ENCODE assay signal across 19 mouse cellular contexts in genomic region chr9:117388024-117388423, GRCm38 (mm10).
DNase-seq lines count a peak whose midpoint lies in the region; ATAC-seq and TF ChIP-seq lines count a peak whose summit lies in the region.
"Had no signal": no experiment of that assay in that cellular context is flagged by ENCODE, and none has a peak within 500 bp of the region (broad histone marks: within the 10 kb centered on the region; RNA-seq: fewer than 3 reads in every experiment).

No protein-coding gene starts in this region.

- no peak for TF ChIP-seq CTCF in stomach, postnatal 0 days (IDR thresholded peaks at IDR 0.05; ENCODE audit: low read depth)
- TF ChIP-seq CTCF in liver, postnatal 0 days (IDR thresholded peaks at IDR 0.05; ENCODE audit: low read depth): no peak

- no peak overlapping the region for H3K9ac ChIP-seq in kidney, embryonic 16.5 days (replicated peaks; ENCODE audit: low read length)
- no peak overlapping the region for H3K9ac ChIP-seq in stomach, postnatal 0 days (ENCODE audit: low read length)
- no peak overlapping the region for H3K9ac ChIP-seq in liver, postnatal 0 days (replicated peaks)
- H3K9ac ChIP-seq: hindbrain, embryonic 12.5 days; intestine, embryonic 15.5 days; liver, embryonic 14.5 days; neural tube, embryonic 13.5 days had no signal

- no peak overlapping the region for H3K27ac ChIP-seq in kidney, embryonic 16.5 days (ENCODE audit: low read length)
- no peak overlapping the region for H3K27ac ChIP-seq in stomach, postnatal 0 days (replicated peaks)
- H3K27ac ChIP-seq in liver, postnatal 0 days (ENCODE audit: low read depth): no peak overlapping the region
- H3K27ac ChIP-seq: heart, embryonic 10.5 days; hindbrain, embryonic 12.5 days; intestine, embryonic 15.5 days; layer of hippocampus, adult 2 months; liver, embryonic 14.5 days; neural tube, embryonic 13.5 days had no signal

- H3K27me3 ChIP-seq in kidney, embryonic 16.5 days (ENCODE audit: insufficient read depth, low read length): no peaks in the 10 kb centered on the region
- no peaks in the 10 kb centered on the region for H3K27me3 ChIP-seq in stomach, postnatal 0 days (ENCODE audit: control insufficient read depth, insufficient read depth, low read length)
- no peaks in the 10 kb centered on the region for H3K27me3 ChIP-seq in liver, postnatal 0 days (ENCODE audit: insufficient read depth, low read length)
- H3K27me3 ChIP-seq: CH12.LX; hindbrain, embryonic 12.5 days; intestine, embryonic 15.5 days; neural tube, embryonic 13.5 days had no signal

- DNase-seq in cerebellum, postnatal 14 days: peak; percentile 20 to 44
- DNase-seq in cerebellum, adult 8-10 months: no peak
- peak; percentile 72 for DNase-seq in kidney, adult 18-20 months
- DNase-seq in right cerebral cortex, postnatal 4 days: peak; percentile 66
- DNase-seq in right cerebral cortex, postnatal 36 days (ENCODE audit: low spot score in 2 of 2): no peak
- DNase-seq in stomach, postnatal 0 days (ENCODE audit: low spot score): peak; percentile 49
- no peak for DNase-seq in liver, postnatal 0 days
- DNase-seq: adrenal gland, postnatal 25 days; cerebellum, postnatal 25 days; heart, postnatal 10 days had no signal

- 76% methylated on average over 9 of the region's 9 CpGs for WGBS in kidney, embryonic 16.5 days
- 64% methylated on average over 9 of the region's 9 CpGs for WGBS in stomach, postnatal 0 days
- 74% methylated on average over 9 of the region's 9 CpGs for WGBS in liver, postnatal 0 days (ENCODE audit: insufficient replicate concordance)

- H3K4me3 ChIP-seq in kidney, embryonic 16.5 days (ENCODE audit: low read length): no peak overlapping the region
- no peak overlapping the region for H3K4me3 ChIP-seq in stomach, postnatal 0 days (ENCODE audit: low read depth, low read length)
- H3K4me3 ChIP-seq in liver, postnatal 0 days (ENCODE audit: low read depth, low read length): no peak overlapping the region
- H3K4me3 ChIP-seq: heart, embryonic 10.5 days; hindbrain, embryonic 12.5 days; intestine, embryonic 15.5 days; layer of hippocampus, adult 2 months; neural tube, embryonic 13.5 days had no signal

- H3K4me2 ChIP-seq in kidney, embryonic 16.5 days (replicated peaks; ENCODE audit: low read depth, low read length): no peak overlapping the region
- no peak overlapping the region for H3K4me2 ChIP-seq in stomach, postnatal 0 days (replicated peaks; ENCODE audit: low read depth)
- no peak overlapping the region for H3K4me2 ChIP-seq in liver, postnatal 0 days (ENCODE audit: low read depth, low read length)
- H3K4me2 ChIP-seq: hindbrain, embryonic 12.5 days; intestine, embryonic 15.5 days; neural tube, embryonic 13.5 days had no signal

- no peaks in the 10 kb centered on the region; the same call in 1 of the 2 replicates for H3K9me3 ChIP-seq in kidney, embryonic 16.5 days (ENCODE audit: low read length)
- H3K9me3 ChIP-seq in stomach, postnatal 0 days (ENCODE audit: control insufficient read depth, low read length): no peaks in the 10 kb centered on the region
- H3K9me3 ChIP-seq in liver, postnatal 0 days (ENCODE audit: low read length): no peaks in the 10 kb centered on the region
- H3K9me3 ChIP-seq: heart, embryonic 10.5 days; hindbrain, embryonic 12.5 days; intestine, embryonic 15.5 days; neural tube, embryonic 13.5 days had no signal

- H3K36me3 ChIP-seq in kidney, embryonic 16.5 days (ENCODE audit: insufficient read depth, low read length): peaks cover 2% of the 10 kb centered on the region; the same call in 1 of the 2 replicates
- no peaks in the 10 kb centered on the region for H3K36me3 ChIP-seq in stomach, postnatal 0 days (ENCODE audit: control insufficient read depth, insufficient read depth, low read length)
- H3K36me3 ChIP-seq in liver, postnatal 0 days (replicated peaks; ENCODE audit: insufficient read depth, low read length): no peaks in the 10 kb centered on the region
- H3K36me3 ChIP-seq: heart, embryonic 10.5 days; hindbrain, embryonic 12.5 days; intestine, embryonic 15.5 days; neural tube, embryonic 13.5 days had no signal

- TF ChIP-seq EP300 in stomach, postnatal 0 days (optimal IDR thresholded peaks at IDR 0.05): no peak
- TF ChIP-seq EP300 in liver, postnatal 0 days (IDR thresholded peaks at IDR 0.05; ENCODE audit: low read depth): no peak

- 0 out of 2 replicates have a peak, but pooled peaks cover 3% of the 10 kb centered on the region for H3K4me1 ChIP-seq in kidney, embryonic 16.5 days (ENCODE audit: insufficient read depth, low read length)
- H3K4me1 ChIP-seq in stomach, postnatal 0 days (replicated peaks; ENCODE audit: control insufficient read depth, insufficient read depth): no peaks in the 10 kb centered on the region
- H3K4me1 ChIP-seq in liver, postnatal 0 days (ENCODE audit: insufficient read depth): no peaks in the 10 kb centered on the region
- H3K4me1 ChIP-seq: heart, embryonic 10.5 days; hindbrain, embryonic 12.5 days had no signal

- ATAC-seq in kidney, embryonic 16.5 days (ENCODE audit: low FRiP score, low TSS enrichment): no peak
- ATAC-seq in stomach, postnatal 0 days (ENCODE audit: low FRiP score, low TSS enrichment): no peak
- no peak for ATAC-seq in liver, postnatal 0 days
- ATAC-seq: intestine, embryonic 15.5 days; lung, postnatal 0 days had no signal

Comparison
In these comparisons a context has a peak if more than half of its experiments do, and no peak if none do; other contexts are left out.
1. DNase-seq: peak in cerebellum, postnatal 14 days (2 of 2), kidney, adult 18-20 months (single experiment), right cerebral cortex, postnatal 4 days (single experiment) and stomach, postnatal 0 days (single experiment); none in cerebellum, adult 8-10 months (single experiment), right cerebral cortex, postnatal 36 days (0 of 2) and liver, postnatal 0 days (single experiment).